Mouse (Mus musculus) liver, embryonic 14.5 days (tissue): ENCODE data around the gene Pank1.

ENCODE experiments used
- CTCF ChIP-seq: IDR thresholded peaks from 2 replicates; pipeline ENCODE4 v1.5.1; 2016; ENCODE audit warnings: antibody characterized with exemption, low read depth, control low read depth
- EP300 ChIP-seq: IDR thresholded peaks from 2 replicates; pipeline ENCODE4 v1.6.1; 2016; ENCODE audit warnings: antibody characterized with exemption, low read depth

DNA sequence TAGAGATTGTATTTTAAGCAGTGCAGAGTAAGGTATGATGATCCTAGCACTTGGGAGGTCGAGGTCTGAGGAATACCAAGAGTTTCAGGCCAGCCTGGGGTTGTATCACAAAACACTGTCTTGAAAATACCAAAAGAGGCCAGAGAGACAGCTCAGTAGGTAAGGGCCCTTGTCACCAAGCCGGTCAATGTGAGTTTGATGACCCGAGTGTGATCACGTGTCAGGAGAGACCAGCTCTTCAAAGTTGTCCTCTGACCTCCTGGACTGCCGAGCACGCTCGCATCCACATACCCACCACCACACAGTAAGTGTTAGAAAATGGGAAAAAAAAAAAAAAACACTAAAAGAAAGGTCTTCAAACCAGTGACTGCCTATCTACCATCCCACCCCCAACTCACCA is 2.6 kb downstream of the Pank1 start:
- TF ChIP-seq EP300 (no peak), CTCF (no peak)
